Mouse (Mus musculus): ENCODE results near the gene Cenpi. TPM values are rescaled to one million over a fixed set of nuclear protein-coding genes. Genes with fewer than 3 reads are reported as not detected.

Cenpi gene
- polyA plus RNA-seq, 1 experiment from 2014 or later = 21.9 TPM

Other genes starting within 250 kb of the Cenpi start
- gene Cstf2, start 248.9 kb upstream of the Cenpi start, polyA plus RNA-seq (2015; fragmentation: Nextera tagmentation; extraction: Ambion mirVana) = 32.3 and 34.3 TPM in 2 replicates
- 3.4 TPM in 2 replicates for gene Xkrx, start 146.0 kb upstream of the Cenpi start, polyA plus RNA-seq (2015; fragmentation: Nextera tagmentation; extraction: Ambion mirVana)
- gene Arl13a, start 120.6 kb upstream of the Cenpi start, polyA plus RNA-seq (2015; fragmentation: Nextera tagmentation; extraction: Ambion mirVana) = not detected in 2 replicates
- gene Nox1, start 86.1 kb upstream of the Cenpi start, polyA plus RNA-seq (2015; fragmentation: Nextera tagmentation; extraction: Ambion mirVana) = 0.09 TPM in 1 of 2 replicates, not detected in the other
- gene Trmt2b, start 31.1 kb upstream of the Cenpi start, polyA plus RNA-seq (2015; fragmentation: Nextera tagmentation; extraction: Ambion mirVana) = 16.6 and 17.5 TPM in 2 replicates
- gene Tmem35a, start 12.9 kb upstream of the Cenpi start, polyA plus RNA-seq (2015; fragmentation: Nextera tagmentation; extraction: Ambion mirVana) = 9.7 and 10.7 TPM in 2 replicates
- gene Drp2, start 96.5 kb downstream of the Cenpi start, polyA plus RNA-seq (2015; fragmentation: Nextera tagmentation; extraction: Ambion mirVana) = 3.9 and 4.1 TPM in 2 replicates
- 0.08 and 0.33 TPM in 2 replicates for gene Taf7l, start 168.4 kb downstream of the Cenpi start, polyA plus RNA-seq (2015; fragmentation: Nextera tagmentation; extraction: Ambion mirVana)
- gene Timm8a1, start 233.8 kb downstream of the Cenpi start, polyA plus RNA-seq (2015; fragmentation: Nextera tagmentation; extraction: Ambion mirVana) = 60.5 and 64.9 TPM in 2 replicates